ENCODE assay signal across 8 mouse cellular contexts in genomic region chr10:100016326-100016709, GRCm38 (mm10). TPM values are rescaled to one million over a fixed set of nuclear protein-coding genes. Genes with fewer than 3 reads are reported as not detected.
DNase-seq lines count a peak whose midpoint lies in the region; ATAC-seq lines count a peak whose summit lies in the region.

No protein-coding gene starts in this region.

- H3K4me3 ChIP-seq in intestine, embryonic 16.5 days (ENCODE audit: low read length): peak overlapping the region; percentile 94
- H3K4me3 ChIP-seq in megakaryocyte, embryonic 14.5 days (replicated peaks): peak overlapping the region; percentile 93

- H3K4me2 ChIP-seq in intestine, embryonic 16.5 days (ENCODE audit: low read depth, low read length): peak overlapping the region; percentile 63

- peaks cover 22% of the 10 kb centered on the region for H3K4me1 ChIP-seq in intestine, embryonic 16.5 days (ENCODE audit: control insufficient read depth, insufficient read depth, low read length)
- peaks cover 19% of the 10 kb centered on the region for H3K4me1 ChIP-seq in megakaryocyte, embryonic 14.5 days

- H3K9me3 ChIP-seq in intestine, embryonic 16.5 days (ENCODE audit: control insufficient read depth, low read length): no peaks in the 10 kb centered on the region
- peaks cover 3% of the 10 kb centered on the region; the same call in 1 of the 2 replicates for H3K9me3 ChIP-seq in megakaryocyte, embryonic 14.5 days

- H3K27me3 ChIP-seq in intestine, embryonic 16.5 days (replicated peaks; ENCODE audit: control insufficient read depth, insufficient read depth, low read length): no peaks in the 10 kb centered on the region
- peaks cover 67% of the 10 kb centered on the region for H3K27me3 ChIP-seq in megakaryocyte, embryonic 14.5 days (replicated peaks)

- ATAC-seq in common myeloid progenitor, adult 5-6 weeks (replicated peaks; ENCODE audit: low read depth, poor library complexity, severe bottlenecking): peak; percentile 36
- ATAC-seq in intestine, embryonic 16.5 days: peak; percentile 45

- no peaks in the 10 kb centered on the region for H3K36me3 ChIP-seq in intestine, embryonic 16.5 days (ENCODE audit: control insufficient read depth, insufficient read depth, low read length)
- H3K36me3 ChIP-seq in megakaryocyte, embryonic 14.5 days (replicated peaks; ENCODE audit: low read length): no peaks in the 10 kb centered on the region

- intact Hi-C loops in gastrocnemius, postnatal 36 days (cut with DNase I): no loop called here
- intact Hi-C loops in left cerebral cortex, postnatal 36 days (cut with DNase I): loop anchor here (2.0 to 5.0 kb wide), 5 partner anchors 38 to 374 kb away; no protein-coding TSS in a partner anchor

- DNase-seq in adrenal gland, adult (ENCODE audit: inconsistent age in 2 of 2, low spot score in 1 of 2): peak; percentile 52 to 86
- DNase-seq in gastrocnemius, postnatal 36 days: peak; percentile 17 to 31
- peak; percentile 84 to 87 for DNase-seq in left cerebral cortex, postnatal 36 days (ENCODE audit: low spot score in 2 of 2)
- DNase-seq in right cerebral cortex, postnatal 4 days: peak; percentile 59
- DNase-seq in natural killer cell, adult 2 months (ENCODE audit: low spot score in 2 of 2): no peak

- peak overlapping the region; percentile 84 for H3K9ac ChIP-seq in intestine, embryonic 16.5 days (ENCODE audit: low read depth, low read length)

- WGBS in intestine, embryonic 16.5 days: under 1% methylated on average over 28 of the region's 28 CpGs

- peak overlapping the region; percentile 95 for H3K27ac ChIP-seq in intestine, embryonic 16.5 days (ENCODE audit: low read length)

RNA-seq across cellular contexts. Expression of gene Kitl, which starts 0.9 kb away (rescaled TPM):
- 0.09 and 1.5 TPM in 2 replicates for total RNA-seq in common myeloid progenitor, adult 5-6 weeks (2017)
- total RNA-seq in gastrocnemius, postnatal 36 days (2021): 10 to 100 TPM; 21.1 to 23.7 TPM
- polyA plus RNA-seq in intestine, embryonic 16.5 days (2015; fragmentation: Nextera tagmentation; extraction: Ambion mirVana): 21.3 and 22.5 TPM in 2 replicates
- total RNA-seq in left cerebral cortex, postnatal 36 days (2021): 10 to 100 TPM; 49.8 to 61.9 TPM
- not detected in 2 replicates for polyA plus RNA-seq in megakaryocyte, embryonic 14.5 days (2012; ENCODE audit: insufficient read depth, low replicate concordance)

Comparison
In these comparisons a context has a peak if more than half of its experiments do, and no peak if none do; other contexts are left out.
1. DNase-seq: peak in adrenal gland, adult (2 of 2), gastrocnemius, postnatal 36 days (2 of 2), left cerebral cortex, postnatal 36 days (2 of 2) and right cerebral cortex, postnatal 4 days (single experiment); none in natural killer cell, adult 2 months (0 of 2).